In the genomic region with DNA sequence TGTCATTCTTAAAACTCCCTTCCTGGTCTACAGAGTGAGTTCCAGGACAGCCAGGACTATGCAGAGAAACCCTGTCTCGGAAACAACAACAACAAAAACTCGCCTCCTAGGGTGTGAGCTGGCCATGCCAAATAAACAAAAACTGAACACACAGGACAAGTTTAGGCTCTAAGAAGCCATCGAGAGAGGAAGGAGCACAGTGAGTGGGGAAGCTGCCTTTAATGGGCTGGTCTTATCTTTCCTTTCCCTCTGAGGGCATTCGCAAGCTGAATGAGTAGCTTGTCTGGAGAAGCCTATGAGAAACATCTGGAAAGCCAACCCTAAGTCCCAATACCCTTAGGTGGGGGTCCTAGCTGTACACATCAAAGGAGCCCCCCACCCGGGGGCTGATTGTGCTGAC, we compare ENCODE assay signal across 27 mouse cellular contexts.
DNase-seq lines count a peak whose midpoint lies in the region; ATAC-seq and TF ChIP-seq lines count a peak whose summit lies in the region.
"Had no signal": no experiment of that assay in that cellular context is flagged by ENCODE, and none has a peak within 500 bp of the region (broad histone marks: within the 10 kb centered on the region; RNA-seq: fewer than 3 reads in every experiment).

No protein-coding gene starts in this region.

- in situ Hi-C loops in ES-E14 (cut with MboI; ENCODE audit: low sequenced_read_pairs in 2 of 2, unreplicated experiment in 2 of 2): no loop called here

- intact Hi-C loops in heart, postnatal 25 days (cut with DNase I): loop anchor here (5.0 to 10.0 kb wide), 6 partner anchors 127 to 440 kb away; a partner anchor contains a TSS

- H3K27ac ChIP-seq in heart, embryonic 12.5 days (ENCODE audit: poor library complexity, severe bottlenecking): peak overlapping the region; percentile 39; the same call in 1 of the 2 replicates
- peak overlapping the region; percentile 18; the same call in 1 of the 2 replicates for H3K27ac ChIP-seq in ES-E14 (ENCODE audit: insufficient read depth, low read depth, low read length, poor library complexity, severe bottlenecking)
- peak overlapping the region; percentile 55; the same call in 1 of the 2 replicates for H3K27ac ChIP-seq in intestine, embryonic 16.5 days (ENCODE audit: low read length)
- H3K27ac ChIP-seq in small intestine, adult 2 months (ENCODE audit: insufficient read depth, low read depth, low read length): peak overlapping the region; percentile 41
- H3K27ac ChIP-seq: embryonic facial prominence, embryonic 13.5 days; forebrain, embryonic 12.5 days; hindbrain, embryonic 14.5 days; kidney, embryonic 15.5 days; limb, embryonic 12.5 days had no signal

- no peak overlapping the region for H3K9ac ChIP-seq in heart, embryonic 12.5 days
- no peak overlapping the region for H3K9ac ChIP-seq in ES-E14 (ENCODE audit: insufficient read depth, low read depth, low read length, poor library complexity, severe bottlenecking)
- H3K9ac ChIP-seq in intestine, embryonic 16.5 days (ENCODE audit: low read depth, low read length): no peak overlapping the region
- H3K9ac ChIP-seq: embryonic facial prominence, embryonic 13.5 days; forebrain, embryonic 12.5 days; heart, embryonic 13.5 days; hindbrain, embryonic 14.5 days; kidney, embryonic 15.5 days; limb, embryonic 12.5 days; lung, embryonic 14.5 days had no signal

- no peak overlapping the region for H3K4me2 ChIP-seq in heart, embryonic 12.5 days
- H3K4me2 ChIP-seq in intestine, embryonic 16.5 days (ENCODE audit: low read depth, low read length): no peak overlapping the region
- H3K4me2 ChIP-seq: embryonic facial prominence, embryonic 13.5 days; forebrain, embryonic 12.5 days; hindbrain, embryonic 14.5 days; kidney, embryonic 15.5 days; limb, embryonic 12.5 days; lung, embryonic 14.5 days had no signal

- H3K36me3 ChIP-seq in heart, embryonic 12.5 days: no peaks in the 10 kb centered on the region
- no peaks in the 10 kb centered on the region; the same call in 1 of the 2 replicates for H3K36me3 ChIP-seq in ES-E14 (ENCODE audit: control insufficient read depth, insufficient read depth, low read length, poor library complexity, severe bottlenecking)
- no peaks in the 10 kb centered on the region for H3K36me3 ChIP-seq in intestine, embryonic 16.5 days (ENCODE audit: control insufficient read depth, insufficient read depth, low read length)
- H3K36me3 ChIP-seq in small intestine, adult 2 months (ENCODE audit: control insufficient read depth, insufficient read depth, low read length): no peaks in the 10 kb centered on the region
- H3K36me3 ChIP-seq: embryonic facial prominence, embryonic 13.5 days; forebrain, embryonic 12.5 days; heart, embryonic 13.5 days; kidney, embryonic 15.5 days; limb, embryonic 12.5 days had no signal

- no peak for DNase-seq in heart, postnatal 25 days (ENCODE audit: low spot score)
- DNase-seq in ES-E14 (ENCODE audit: low read depth, low spot score): no peak
- DNase-seq in thymus, adult 18-20 months: no peak
- no peak for DNase-seq in yolk sac, embryonic 10.5 days (ENCODE audit: low spot score)
- DNase-seq: cerebellum, adult 2 months; cerebellum, postnatal 25 days; embryo, embryonic 11 days; gastrocnemius, postnatal 36 days; heart, postnatal 36 days; layer of hippocampus, postnatal 36 days; lung, embryonic 14.5 days; lung, postnatal 4 days; midbrain, embryonic 14.5 days; right cerebral cortex, postnatal 14 days; spleen, adult 18-20 months had no signal

- H3K4me1 ChIP-seq in heart, embryonic 12.5 days (replicated peaks): peaks cover 37% of the 10 kb centered on the region
- peaks cover 6 to 26% of the 10 kb centered on the region in 2 experiments for H3K4me1 ChIP-seq in ES-E14 (ENCODE audit: control insufficient read depth in 2 of 2, insufficient read depth in 2 of 2, low read length in 2 of 2, poor library complexity in 1 of 2)
- H3K4me1 ChIP-seq in intestine, embryonic 16.5 days (ENCODE audit: control insufficient read depth, insufficient read depth, low read length): peaks cover 18% of the 10 kb centered on the region
- peaks cover 16% of the 10 kb centered on the region; the same call in 1 of the 2 replicates for H3K4me1 ChIP-seq in small intestine, adult 2 months (ENCODE audit: control insufficient read depth, insufficient read depth, insufficient read length, low read length)

- no peak for TF ChIP-seq CTCF in small intestine, adult 2 months (IDR thresholded peaks at IDR 0.05; ENCODE audit: extremely low read depth, insufficient read length, insufficient replicate concordance, low read depth, low read length)

- peaks cover 6% of the 10 kb centered on the region; the same call in 1 of the 2 replicates for H3K9me3 ChIP-seq in heart, embryonic 12.5 days (replicated peaks)
- H3K9me3 ChIP-seq in ES-E14 (ENCODE audit: control insufficient read depth, insufficient read depth, low read depth, low read length): no peaks in the 10 kb centered on the region
- H3K9me3 ChIP-seq in intestine, embryonic 16.5 days (ENCODE audit: control insufficient read depth, low read length): no peaks in the 10 kb centered on the region
- H3K9me3 ChIP-seq: forebrain, embryonic 12.5 days; heart, embryonic 13.5 days; kidney, embryonic 15.5 days; limb, embryonic 12.5 days had no signal

- ATAC-seq in heart, embryonic 12.5 days (ENCODE audit: insufficient number of reproducible peaks, low FRiP score): no peak
- ATAC-seq in intestine, embryonic 16.5 days: no peak
- ATAC-seq: inflammation-experienced regulatory T-cells, adult 6 months had no signal

- no peaks in the 10 kb centered on the region for H3K27me3 ChIP-seq in heart, embryonic 12.5 days (replicated peaks)
- no peaks in the 10 kb centered on the region for H3K27me3 ChIP-seq in intestine, embryonic 16.5 days (replicated peaks; ENCODE audit: control insufficient read depth, insufficient read depth, low read length)
- H3K27me3 ChIP-seq in small intestine, adult 2 months (ENCODE audit: control insufficient read depth, insufficient read depth, low read length): no peaks in the 10 kb centered on the region
- H3K27me3 ChIP-seq: CH12.LX; embryonic facial prominence, embryonic 13.5 days; forebrain, embryonic 12.5 days; heart, embryonic 13.5 days; kidney, embryonic 15.5 days; limb, embryonic 12.5 days had no signal

- no peak for TF ChIP-seq POLR2A in small intestine, adult 2 months (IDR thresholded peaks at IDR 0.05; ENCODE audit: low read depth, low read length)

- WGBS in heart, embryonic 12.5 days: 41% methylated on average over 5 of the region's 5 CpGs
- WGBS in intestine, embryonic 16.5 days: 61% methylated on average over 5 of the region's 5 CpGs
- 39% methylated on average over 5 of the region's 5 CpGs for WGBS in small intestine, adult 2 months

- H3K4me3 ChIP-seq in heart, embryonic 12.5 days: no peak overlapping the region
- H3K4me3 ChIP-seq in ES-E14 (ENCODE audit: insufficient read depth in 1 of 2, low read depth in 1 of 2, low read length in 2 of 2, poor library complexity in 1 of 2, severe bottlenecking in 1 of 2): no peak overlapping the region
- no peak overlapping the region for H3K4me3 ChIP-seq in intestine, embryonic 16.5 days (ENCODE audit: low read length)
- no peak overlapping the region for H3K4me3 ChIP-seq in small intestine, adult 2 months (ENCODE audit: low read depth, low read length)
- H3K4me3 ChIP-seq: embryonic facial prominence, embryonic 13.5 days; erythroblast, embryonic 14.5 days; forebrain, embryonic 12.5 days; kidney, embryonic 15.5 days; limb, embryonic 12.5 days had no signal

TF ChIP-seq in ES-E14, 5 proteins besides CTCF, POLR2A, EP300 and RAD21:
- TF ChIP-seq CHD2 (IDR thresholded peaks at IDR 0.05; ENCODE audit: low read depth, low read length) (no peak), ZC3H11A (IDR thresholded peaks at IDR 0.05; ENCODE audit: borderline replicate concordance, low read depth, low read length) (no peak), HCFC1 (IDR thresholded peaks at IDR 0.05; ENCODE audit: borderline replicate concordance, insufficient read depth, low read length) (no peak), ZNF384 (IDR thresholded peaks at IDR 0.05; ENCODE audit: low read depth, low read length) (no peak), MAFK (IDR thresholded peaks at IDR 0.05; ENCODE audit: insufficient read depth, low read depth, low read length) (no peak)
